Mouse (Mus musculus): ENCODE measurements at regions not wholly inside any gene's neighbourhood (a gene's known extent, or its start where the extent isn't known, plus 50 kb on each side); places are given as distances from the start of the nearest gene placed in this dataset.

DNA sequence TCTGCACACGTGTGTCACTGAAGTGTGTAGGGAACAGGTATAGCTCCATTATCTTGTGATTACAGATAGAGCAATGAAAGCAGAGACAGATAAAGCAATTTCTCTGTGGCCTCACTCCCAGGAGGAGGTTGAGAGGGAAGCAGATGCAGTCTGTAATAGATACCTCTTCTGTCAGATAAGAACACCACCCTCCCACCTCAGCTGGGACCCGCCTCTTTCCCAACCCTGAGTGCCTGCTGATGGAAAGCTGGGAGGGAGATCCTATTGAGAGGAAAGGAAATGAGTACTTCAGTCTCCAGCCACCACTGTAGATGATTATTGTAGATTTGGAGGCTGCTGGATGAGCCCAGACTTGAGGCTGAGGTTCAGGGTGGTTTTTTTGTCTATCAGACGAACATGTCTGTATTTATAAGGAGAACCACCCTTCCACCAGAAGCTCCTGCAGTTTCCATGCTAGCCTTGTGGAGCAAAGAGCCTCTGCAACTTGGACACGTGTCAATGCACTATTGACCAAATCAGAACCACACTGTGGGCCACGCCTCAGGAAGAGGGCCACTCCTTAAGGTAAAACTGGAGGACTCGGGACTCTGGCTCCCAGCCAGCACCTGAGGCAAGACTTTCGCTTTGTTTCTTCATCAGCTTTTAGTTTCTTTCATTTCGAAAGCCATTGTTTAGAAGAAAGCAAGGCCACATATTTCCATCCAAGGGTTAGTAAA lies 55.3 kb upstream of the Plekha5 start:
- Histone ChIP-seq H3K4me3 (ENCODE audit: low read depth, low read length) (no peak overlapping the region), H3K27ac (ENCODE audit: insufficient read depth, low read length) (no peak overlapping the region), H3K4me1 (ENCODE audit: control insufficient read depth, insufficient read depth, low read length) (no peaks in the 10 kb centered on the region), H3K36me3 (ENCODE audit: control insufficient read depth, insufficient read depth, low read length, poor library complexity, severe bottlenecking) (no peaks in the 10 kb centered on the region), H3K9ac (ENCODE audit: low read depth, poor library complexity, severe bottlenecking) (no peak overlapping the region), H3K27me3 (ENCODE audit: control insufficient read depth, insufficient read depth, low read length, poor library complexity, severe bottlenecking) (no peaks in the 10 kb centered on the region), H3K9me3 (replicated peaks; ENCODE audit: control insufficient read depth, insufficient read depth, low read length, poor library complexity, severe bottlenecking) (no peaks in the 10 kb centered on the region)
- no peak for TF ChIP-seq POLR2A (IDR thresholded peaks at IDR 0.05; ENCODE audit: insufficient read depth, low read length)
- TF ChIP-seq EP300 (IDR thresholded peaks at IDR 0.05; ENCODE audit: insufficient read depth, low read depth, low read length): no peak
- TF ChIP-seq CTCF (IDR thresholded peaks at IDR 0.05; ENCODE audit: low read depth, low read length): no peak

DNA sequence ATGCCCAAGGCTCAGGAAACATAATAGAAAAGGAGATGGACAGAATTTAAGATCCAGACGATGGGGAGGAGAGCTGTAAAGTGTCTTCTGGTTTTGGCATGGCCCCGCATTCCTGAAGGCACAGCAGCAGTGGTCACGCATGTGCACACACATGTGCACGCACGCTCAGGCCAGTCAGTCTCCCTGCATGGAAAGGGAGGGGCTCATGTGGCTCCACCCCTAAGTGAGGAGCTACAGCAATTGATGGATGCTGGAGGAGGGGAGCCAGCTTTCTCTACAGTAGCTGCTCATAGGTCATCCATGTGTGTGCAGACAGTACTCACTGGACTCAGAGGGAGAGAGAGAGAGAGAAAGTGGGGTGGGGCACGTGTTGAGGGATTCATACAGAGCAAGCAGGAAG lies 56.6 kb upstream of the Plekha5 start:
- no peaks in the 10 kb centered on the region for H3K4me1 ChIP-seq (ENCODE audit: control insufficient read depth, insufficient read depth, low read length)
- H3K9ac ChIP-seq (ENCODE audit: low read depth, poor library complexity, severe bottlenecking): no peak overlapping the region
- no peaks in the 10 kb centered on the region for H3K27me3 ChIP-seq (ENCODE audit: control insufficient read depth, insufficient read depth, low read length, poor library complexity, severe bottlenecking)
- H3K4me3 ChIP-seq (ENCODE audit: low read depth, low read length): no peak overlapping the region
- no peak for TF ChIP-seq CTCF (IDR thresholded peaks at IDR 0.05; ENCODE audit: low read depth, low read length)
- TF ChIP-seq POLR2A (IDR thresholded peaks at IDR 0.05; ENCODE audit: insufficient read depth, low read length): no peak
- no peak for TF ChIP-seq EP300 (IDR thresholded peaks at IDR 0.05; ENCODE audit: insufficient read depth, low read depth, low read length)
- no peaks in the 10 kb centered on the region for H3K36me3 ChIP-seq (ENCODE audit: control insufficient read depth, insufficient read depth, low read length, poor library complexity, severe bottlenecking)
- no peaks in the 10 kb centered on the region for H3K9me3 ChIP-seq (replicated peaks; ENCODE audit: control insufficient read depth, insufficient read depth, low read length, poor library complexity, severe bottlenecking)
- no peak overlapping the region for H3K27ac ChIP-seq (ENCODE audit: insufficient read depth, low read length)

DNA sequence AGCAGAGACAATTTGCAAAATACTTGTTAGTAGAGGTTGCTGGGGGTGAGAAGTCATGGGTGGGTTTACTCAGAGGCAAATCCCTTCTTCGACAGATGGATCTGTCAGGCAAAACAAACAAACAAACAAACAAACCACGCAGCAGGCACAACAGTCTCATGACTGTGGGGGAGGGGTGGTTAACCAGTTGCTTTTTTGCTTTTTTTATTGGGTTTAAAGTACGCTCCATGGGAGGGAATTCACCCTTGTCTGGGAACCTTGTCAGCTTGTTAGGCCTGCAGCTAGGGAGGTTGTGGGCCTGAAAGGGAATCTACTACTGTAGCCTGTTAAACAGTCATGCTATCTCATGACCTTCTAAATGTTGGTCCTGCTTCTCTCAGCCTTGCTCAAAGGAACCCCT lies 57.1 kb upstream of the Plekha5 start:
- H3K9ac ChIP-seq (ENCODE audit: low read depth, poor library complexity, severe bottlenecking): no peak overlapping the region
- TF ChIP-seq POLR2A (IDR thresholded peaks at IDR 0.05; ENCODE audit: insufficient read depth, low read length) (no peak), CTCF (IDR thresholded peaks at IDR 0.05; ENCODE audit: low read depth, low read length) (no peak), EP300 (IDR thresholded peaks at IDR 0.05; ENCODE audit: insufficient read depth, low read depth, low read length) (no peak)
- H3K27me3 ChIP-seq (ENCODE audit: control insufficient read depth, insufficient read depth, low read length, poor library complexity, severe bottlenecking): no peaks in the 10 kb centered on the region
- H3K4me3 ChIP-seq (ENCODE audit: low read depth, low read length): no peak overlapping the region
- no peaks in the 10 kb centered on the region for H3K4me1 ChIP-seq (ENCODE audit: control insufficient read depth, insufficient read depth, low read length)
- no peaks in the 10 kb centered on the region for H3K36me3 ChIP-seq (ENCODE audit: control insufficient read depth, insufficient read depth, low read length, poor library complexity, severe bottlenecking)
- H3K27ac ChIP-seq (ENCODE audit: insufficient read depth, low read length): no peak overlapping the region
- no peaks in the 10 kb centered on the region for H3K9me3 ChIP-seq (replicated peaks; ENCODE audit: control insufficient read depth, insufficient read depth, low read length, poor library complexity, severe bottlenecking)

DNA sequence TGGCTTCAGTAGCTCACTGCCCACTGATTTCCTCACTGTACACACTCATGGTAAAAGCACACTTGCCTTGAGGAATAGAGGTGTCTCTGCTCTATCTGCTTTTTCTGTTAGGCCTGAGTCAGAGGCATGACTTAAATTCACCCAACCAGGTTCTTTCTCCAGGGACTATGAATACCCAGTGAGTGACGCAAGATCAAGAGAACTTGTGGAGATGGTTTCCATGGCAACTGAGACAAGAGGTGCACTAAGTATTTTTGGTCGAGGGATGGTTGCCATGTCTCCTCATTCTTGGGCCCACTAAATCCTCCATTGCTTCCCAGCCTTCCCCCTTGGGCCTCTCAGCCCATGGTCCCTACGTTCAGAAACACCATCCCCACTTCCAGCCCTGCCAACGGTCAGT lies 62.9 kb upstream of the Plekha5 start:
- H3K27ac ChIP-seq (ENCODE audit: insufficient read depth, low read length): no peak overlapping the region
- H3K9me3 ChIP-seq (replicated peaks; ENCODE audit: control insufficient read depth, insufficient read depth, low read length, poor library complexity, severe bottlenecking): no peaks in the 10 kb centered on the region
- no peaks in the 10 kb centered on the region for H3K4me1 ChIP-seq (ENCODE audit: control insufficient read depth, insufficient read depth, low read length)
- H3K4me3 ChIP-seq (ENCODE audit: low read depth, low read length): no peak overlapping the region
- no peak overlapping the region for H3K9ac ChIP-seq (ENCODE audit: low read depth, poor library complexity, severe bottlenecking)
- H3K27me3 ChIP-seq (ENCODE audit: control insufficient read depth, insufficient read depth, low read length, poor library complexity, severe bottlenecking): no peaks in the 10 kb centered on the region
- TF ChIP-seq CTCF (IDR thresholded peaks at IDR 0.05; ENCODE audit: low read depth, low read length) (no peak), POLR2A (IDR thresholded peaks at IDR 0.05; ENCODE audit: insufficient read depth, low read length) (no peak), EP300 (IDR thresholded peaks at IDR 0.05; ENCODE audit: insufficient read depth, low read depth, low read length) (no peak)
- H3K36me3 ChIP-seq (ENCODE audit: control insufficient read depth, insufficient read depth, low read length, poor library complexity, severe bottlenecking): no peaks in the 10 kb centered on the region

DNA sequence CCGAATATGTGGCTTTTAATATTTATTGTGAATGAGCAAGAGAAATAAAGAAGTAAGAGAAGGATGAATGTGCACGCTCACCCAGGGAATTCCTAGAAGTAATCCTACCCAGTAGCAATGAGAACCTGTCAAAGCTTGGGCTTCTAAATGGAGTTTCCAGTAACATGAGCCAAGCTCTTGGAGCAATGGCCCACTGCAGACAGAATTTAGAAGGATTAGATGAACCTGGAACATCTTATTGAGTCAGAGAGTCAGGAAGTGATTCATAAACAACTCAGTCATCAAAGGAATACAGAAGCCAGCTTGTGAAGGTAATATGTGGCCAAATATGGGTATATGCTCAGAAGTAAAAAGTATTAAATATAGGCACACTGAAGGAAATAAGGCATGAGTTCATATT lies 66.0 kb upstream of the Plekha5 start:
- H3K27me3 ChIP-seq (ENCODE audit: control insufficient read depth, insufficient read depth, low read length, poor library complexity, severe bottlenecking): no peaks in the 10 kb centered on the region
- TF ChIP-seq CTCF (IDR thresholded peaks at IDR 0.05; ENCODE audit: low read depth, low read length): no peak
- TF ChIP-seq POLR2A (IDR thresholded peaks at IDR 0.05; ENCODE audit: insufficient read depth, low read length): no peak
- TF ChIP-seq EP300 (IDR thresholded peaks at IDR 0.05; ENCODE audit: insufficient read depth, low read depth, low read length): no peak
- H3K4me1 ChIP-seq (ENCODE audit: control insufficient read depth, insufficient read depth, low read length): no peaks in the 10 kb centered on the region

DNA sequence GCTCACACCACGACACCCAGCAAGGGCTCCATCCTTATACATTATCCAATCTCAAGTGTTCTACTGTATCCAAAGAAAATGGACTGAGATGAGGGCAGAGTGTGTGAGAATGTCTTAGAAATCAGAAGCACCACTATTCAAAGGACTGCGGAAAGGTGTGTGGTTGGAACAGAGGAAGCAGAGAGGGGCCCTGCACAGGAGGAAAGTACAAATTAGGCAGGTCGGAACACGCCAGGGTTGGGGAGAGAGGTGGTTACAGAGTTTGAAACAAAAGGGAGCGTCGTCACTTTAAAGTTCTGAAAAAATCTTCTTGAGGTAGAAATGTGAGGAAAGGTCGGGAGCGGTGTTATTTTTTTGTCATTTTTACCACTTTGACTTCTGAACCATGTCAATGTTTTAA lies 66.6 kb upstream of the Plekha5 start:
- Histone ChIP-seq H3K36me3 (ENCODE audit: control insufficient read depth, insufficient read depth, low read length, poor library complexity, severe bottlenecking) (no peaks in the 10 kb centered on the region), H3K27me3 (ENCODE audit: control insufficient read depth, insufficient read depth, low read length, poor library complexity, severe bottlenecking) (no peaks in the 10 kb centered on the region), H3K4me3 (ENCODE audit: low read depth, low read length) (no peak overlapping the region), H3K27ac (ENCODE audit: insufficient read depth, low read length) (no peak overlapping the region), H3K4me1 (ENCODE audit: control insufficient read depth, insufficient read depth, low read length) (no peaks in the 10 kb centered on the region), H3K9ac (ENCODE audit: low read depth, poor library complexity, severe bottlenecking) (no peak overlapping the region), H3K9me3 (replicated peaks; ENCODE audit: control insufficient read depth, insufficient read depth, low read length, poor library complexity, severe bottlenecking) (no peaks in the 10 kb centered on the region)
- TF ChIP-seq EP300 (IDR thresholded peaks at IDR 0.05; ENCODE audit: insufficient read depth, low read depth, low read length) (no peak), POLR2A (IDR thresholded peaks at IDR 0.05; ENCODE audit: insufficient read depth, low read length) (no peak), CTCF (IDR thresholded peaks at IDR 0.05; ENCODE audit: low read depth, low read length) (no peak)

More for the DNA sequence above, 66.0 kb upstream of the Plekha5 start:
- H3K27ac ChIP-seq (ENCODE audit: insufficient read depth, low read length): no peak overlapping the region
- H3K4me3 ChIP-seq (ENCODE audit: low read depth, low read length): no peak overlapping the region
- no peaks in the 10 kb centered on the region for H3K9me3 ChIP-seq (replicated peaks; ENCODE audit: control insufficient read depth, insufficient read depth, low read length, poor library complexity, severe bottlenecking)
- no peak overlapping the region for H3K9ac ChIP-seq (ENCODE audit: low read depth, poor library complexity, severe bottlenecking)
- no peaks in the 10 kb centered on the region for H3K36me3 ChIP-seq (ENCODE audit: control insufficient read depth, insufficient read depth, low read length, poor library complexity, severe bottlenecking)

All from ES-Bruce4 (cell line).